Mouse (Mus musculus): ENCODE results near the gene Camta1. TPM values are rescaled to one million over a fixed set of nuclear protein-coding genes. Genes with fewer than 3 reads are reported as not detected.

The Camta1 gene
- total and polyA plus RNA-seq, 2 experiments: 2.7 to 6.1 TPM

DNA sequence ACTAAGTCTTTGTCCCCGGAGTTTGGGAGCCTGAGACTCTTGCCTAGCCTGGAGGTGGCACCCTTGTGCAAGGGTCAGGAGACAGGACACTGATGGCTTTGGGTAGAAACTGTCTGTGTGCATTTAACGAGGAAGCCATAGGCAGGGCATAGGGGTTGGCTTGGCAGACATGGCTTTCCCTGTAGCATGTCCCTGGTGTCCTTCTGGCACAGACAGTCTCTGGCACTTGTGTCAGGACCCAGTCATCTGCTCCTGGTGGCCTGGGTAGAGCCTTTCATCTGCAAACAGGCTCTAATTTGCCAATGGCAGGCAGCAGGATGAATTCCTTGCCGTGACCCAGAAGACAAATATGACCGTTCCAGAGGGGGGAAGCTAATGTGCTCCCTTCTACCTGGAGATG is 700.7 kb downstream of the Camta1 start:
- Histone ChIP-seq H3K36me3 (ENCODE audit: control insufficient read depth, insufficient read depth, low read length) (no peaks in the 10 kb centered on the region), H3K4me1 (ENCODE audit: control insufficient read depth, insufficient read depth, low read length) (no peaks in the 10 kb centered on the region), H3K27me3 (ENCODE audit: control insufficient read depth, insufficient read depth, low read length) (no peaks in the 10 kb centered on the region), H3K4me3 (ENCODE audit: insufficient read depth, low read depth, low read length) (no peak overlapping the region), H3K27ac (replicated peaks; ENCODE audit: insufficient read depth, low read depth, low read length) (no peak overlapping the region), H3K9ac (ENCODE audit: low read depth, low read length) (no peak overlapping the region), H3K79me2 (ENCODE audit: control insufficient read depth, insufficient read depth, low read length) (no peaks in the 10 kb centered on the region)
- TF ChIP-seq CTCF (IDR thresholded peaks at IDR 0.05; ENCODE audit: low read depth, low read length): no peak
- no peak for TF ChIP-seq POLR2A (IDR thresholded peaks at IDR 0.05; ENCODE audit: extremely low read depth, insufficient read depth, low read length)
- WGBS: 54% methylated on average over 4 of the region's 4 CpGs
- no peak for DNase-seq (ENCODE audit: extremely low read depth, low read depth, low spot score)

DNA sequence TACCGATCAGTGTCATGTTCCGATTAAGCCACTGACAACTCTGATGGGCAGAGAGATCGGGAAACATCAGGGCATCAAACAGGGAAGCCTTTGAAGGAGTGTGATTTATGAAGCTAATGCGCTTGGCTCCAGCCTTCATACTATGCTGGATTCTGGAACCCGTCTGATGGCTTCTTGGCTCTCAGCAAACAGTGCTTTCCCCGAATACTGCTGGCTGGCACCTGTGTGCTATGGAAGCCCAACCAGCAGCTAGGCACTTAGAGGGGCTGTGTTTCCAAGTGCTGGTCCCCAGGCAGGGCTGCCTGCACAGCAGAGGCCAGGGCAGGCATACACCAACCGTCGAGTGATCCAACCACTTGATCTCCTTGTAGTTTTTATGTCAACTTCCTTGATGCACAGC is 701.2 kb downstream of the Camta1 start:
- Histone ChIP-seq H3K9ac (ENCODE audit: low read depth, low read length) (no peak overlapping the region), H3K79me2 (ENCODE audit: control insufficient read depth, insufficient read depth, low read length) (no peaks in the 10 kb centered on the region), H3K27me3 (ENCODE audit: control insufficient read depth, insufficient read depth, low read length) (no peaks in the 10 kb centered on the region), H3K4me3 (ENCODE audit: insufficient read depth, low read depth, low read length) (no peak overlapping the region), H3K27ac (replicated peaks; ENCODE audit: insufficient read depth, low read depth, low read length) (no peak overlapping the region), H3K36me3 (ENCODE audit: control insufficient read depth, insufficient read depth, low read length) (no peaks in the 10 kb centered on the region), H3K4me1 (ENCODE audit: control insufficient read depth, insufficient read depth, low read length) (no peaks in the 10 kb centered on the region)
- TF ChIP-seq POLR2A (IDR thresholded peaks at IDR 0.05; ENCODE audit: extremely low read depth, insufficient read depth, low read length): no peak
- no peak for TF ChIP-seq CTCF (IDR thresholded peaks at IDR 0.05; ENCODE audit: low read depth, low read length)
- DNase-seq (ENCODE audit: extremely low read depth, low read depth, low spot score): no peak
- 70% methylated on average over 8 of the region's 8 CpGs for WGBS

DNA sequence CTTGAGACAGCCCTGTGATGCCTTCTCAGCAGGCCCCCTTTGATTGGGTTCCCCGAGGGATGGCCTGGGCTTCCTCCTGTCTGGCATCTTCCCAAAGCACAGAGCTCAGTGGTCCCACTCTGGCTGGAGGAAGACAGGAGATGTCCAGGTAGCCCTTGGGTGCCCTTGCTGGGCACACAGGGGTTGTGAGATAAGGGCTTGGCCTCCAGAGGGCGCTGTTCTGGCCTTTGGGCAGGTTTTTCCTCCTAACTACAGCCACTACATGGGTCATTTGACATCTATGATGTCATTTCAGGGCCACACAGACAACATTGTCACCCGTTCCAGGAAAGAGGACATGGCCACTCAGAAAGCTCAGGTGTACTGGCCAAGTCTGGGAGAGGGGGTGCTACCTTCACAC is 703.4 kb downstream of the Camta1 start:
- WGBS: 47% methylated on average over 3 of the region's 3 CpGs
- Histone ChIP-seq H3K4me1 (ENCODE audit: control insufficient read depth, insufficient read depth, low read length) (no peaks in the 10 kb centered on the region), H3K36me3 (ENCODE audit: control insufficient read depth, insufficient read depth, low read length) (no peaks in the 10 kb centered on the region), H3K27ac (replicated peaks; ENCODE audit: insufficient read depth, low read depth, low read length) (no peak overlapping the region), H3K27me3 (ENCODE audit: control insufficient read depth, insufficient read depth, low read length) (no peaks in the 10 kb centered on the region), H3K9ac (ENCODE audit: low read depth, low read length) (no peak overlapping the region), H3K79me2 (ENCODE audit: control insufficient read depth, insufficient read depth, low read length) (no peaks in the 10 kb centered on the region), H3K4me3 (ENCODE audit: insufficient read depth, low read depth, low read length) (no peak overlapping the region)
- TF ChIP-seq POLR2A (IDR thresholded peaks at IDR 0.05; ENCODE audit: extremely low read depth, insufficient read depth, low read length): no peak
- peak; percentile 34; the same call in 1 of the 2 replicates for TF ChIP-seq CTCF (IDR thresholded peaks at IDR 0.05; ENCODE audit: low read depth, low read length)
- DNase-seq (ENCODE audit: extremely low read depth, low read depth, low spot score): no peak

GRCm38 (mm10) chr4:151156904-151157303 is 704.8 kb downstream of the Camta1 start:
- Histone ChIP-seq H3K4me1 (ENCODE audit: control insufficient read depth, insufficient read depth, low read length) (no peaks in the 10 kb centered on the region), H3K27ac (replicated peaks; ENCODE audit: insufficient read depth, low read depth, low read length) (no peak overlapping the region), H3K27me3 (ENCODE audit: control insufficient read depth, insufficient read depth, low read length) (no peaks in the 10 kb centered on the region), H3K4me3 (ENCODE audit: insufficient read depth, low read depth, low read length) (no peak overlapping the region), H3K79me2 (ENCODE audit: control insufficient read depth, insufficient read depth, low read length) (no peaks in the 10 kb centered on the region), H3K9ac (ENCODE audit: low read depth, low read length) (no peak overlapping the region), H3K36me3 (ENCODE audit: control insufficient read depth, insufficient read depth, low read length) (no peaks in the 10 kb centered on the region)
- peak; percentile 28 for DNase-seq (ENCODE audit: extremely low read depth, low read depth, low spot score)
- no peak for TF ChIP-seq POLR2A (IDR thresholded peaks at IDR 0.05; ENCODE audit: extremely low read depth, insufficient read depth, low read length)
- peak; percentile 94 for TF ChIP-seq CTCF (IDR thresholded peaks at IDR 0.05; ENCODE audit: low read depth, low read length)
- WGBS: 1% methylated on average over 7 of the region's 7 CpGs

DNA sequence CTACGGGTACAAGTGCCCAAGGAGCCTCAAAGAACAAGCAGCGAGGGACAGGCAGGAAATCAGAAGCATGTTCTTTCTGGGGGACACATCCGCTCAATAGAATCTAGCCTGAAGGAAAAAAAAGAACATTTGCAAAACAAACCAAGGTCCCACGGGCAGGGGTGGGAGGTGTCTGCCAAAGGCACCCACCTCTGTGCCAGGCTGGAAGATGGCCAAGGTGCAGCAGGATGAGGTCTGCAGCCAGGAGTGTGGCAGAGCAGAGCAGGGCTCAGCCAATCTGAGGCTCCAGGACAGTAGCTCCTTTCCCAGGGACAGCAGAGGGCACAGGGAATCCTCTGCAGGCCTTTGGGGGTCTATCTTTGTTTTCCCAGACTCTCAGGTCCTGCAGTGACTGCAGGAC is 706.1 kb downstream of the Camta1 start:
- Histone ChIP-seq H3K36me3 (ENCODE audit: control insufficient read depth, insufficient read depth, low read length) (no peaks in the 10 kb centered on the region), H3K79me2 (ENCODE audit: control insufficient read depth, insufficient read depth, low read length) (no peaks in the 10 kb centered on the region), H3K9ac (ENCODE audit: low read depth, low read length) (no peak overlapping the region), H3K27me3 (ENCODE audit: control insufficient read depth, insufficient read depth, low read length) (no peaks in the 10 kb centered on the region), H3K4me1 (ENCODE audit: control insufficient read depth, insufficient read depth, low read length) (no peaks in the 10 kb centered on the region), H3K4me3 (ENCODE audit: insufficient read depth, low read depth, low read length) (no peak overlapping the region), H3K27ac (replicated peaks; ENCODE audit: insufficient read depth, low read depth, low read length) (no peak overlapping the region)
- no peak for DNase-seq (ENCODE audit: extremely low read depth, low read depth, low spot score)
- 60% methylated on average over 4 of the region's 4 CpGs for WGBS
- TF ChIP-seq CTCF (IDR thresholded peaks at IDR 0.05; ENCODE audit: low read depth, low read length) (no peak), POLR2A (IDR thresholded peaks at IDR 0.05; ENCODE audit: extremely low read depth, insufficient read depth, low read length) (no peak)

DNA sequence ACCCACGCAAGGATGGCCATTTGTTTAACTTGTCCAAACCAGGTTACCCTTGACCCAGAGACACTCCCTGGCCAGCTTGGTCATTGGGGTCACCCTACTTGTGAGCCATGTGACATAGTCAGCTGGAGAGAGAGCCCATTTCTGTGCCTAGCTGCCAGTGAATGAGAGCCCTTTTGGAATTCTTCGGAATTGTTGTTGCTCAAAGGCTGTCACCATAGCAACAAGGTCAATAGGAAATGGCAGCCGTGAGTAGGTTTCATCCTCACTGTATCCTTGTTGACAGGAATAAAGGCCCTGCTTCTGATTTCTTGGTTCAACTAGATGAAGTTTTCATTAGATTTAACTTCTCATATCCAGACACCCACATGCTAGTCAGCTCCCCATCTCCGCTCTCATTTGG is 707.4 kb downstream of the Camta1 start:
- H3K4me1 ChIP-seq (ENCODE audit: control insufficient read depth, insufficient read depth, low read length): no peaks in the 10 kb centered on the region
- H3K4me3 ChIP-seq (ENCODE audit: insufficient read depth, low read depth, low read length): no peak overlapping the region
- 29% methylated on average over 4 of the region's 4 CpGs for WGBS
- DNase-seq (ENCODE audit: extremely low read depth, low read depth, low spot score): no peak
- no peaks in the 10 kb centered on the region for H3K36me3 ChIP-seq (ENCODE audit: control insufficient read depth, insufficient read depth, low read length)
- H3K27me3 ChIP-seq (ENCODE audit: control insufficient read depth, insufficient read depth, low read length): no peaks in the 10 kb centered on the region
- no peak overlapping the region for H3K27ac ChIP-seq (replicated peaks; ENCODE audit: insufficient read depth, low read depth, low read length)
- H3K79me2 ChIP-seq (ENCODE audit: control insufficient read depth, insufficient read depth, low read length): no peaks in the 10 kb centered on the region
- no peak overlapping the region for H3K9ac ChIP-seq (ENCODE audit: low read depth, low read length)
- TF ChIP-seq POLR2A (IDR thresholded peaks at IDR 0.05; ENCODE audit: extremely low read depth, insufficient read depth, low read length) (no peak), CTCF (IDR thresholded peaks at IDR 0.05; ENCODE audit: low read depth, low read length) (no peak)

All from liver, adult 2 months (tissue).